Comparison of ENCODE assay signal across 14 mouse cellular contexts in the genomic region with DNA sequence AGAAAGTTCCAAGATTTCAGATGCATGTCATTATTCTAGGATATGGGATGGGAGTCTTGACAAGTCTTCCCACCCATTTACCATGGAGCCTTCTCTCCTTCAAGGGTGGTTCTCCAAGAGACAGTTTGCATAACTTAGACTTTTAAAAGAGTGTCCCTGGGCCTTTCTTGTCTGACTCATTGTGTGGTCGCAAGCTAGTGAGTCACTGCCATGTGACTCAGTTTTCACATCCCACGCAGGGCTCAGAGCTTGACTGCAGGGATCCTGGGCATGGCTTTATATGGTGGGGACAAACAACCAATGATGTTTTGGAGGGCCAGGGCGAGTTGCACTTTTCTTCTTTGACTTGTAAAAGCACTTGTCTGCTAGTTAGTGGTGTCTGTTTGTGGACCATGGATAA. TPM values are rescaled to one million over a fixed set of nuclear protein-coding genes. Genes with fewer than 3 reads are reported as not detected.
A peak's percentile ranks its signal among the peaks of the same experiment; 100 is the strongest.
DNase-seq lines count a peak whose midpoint lies in the region; ATAC-seq lines count a peak whose summit lies in the region.
"Had no signal": no experiment of that assay in that cellular context is flagged by ENCODE, and none has a peak within 500 bp of the region (broad histone marks: within the 10 kb centered on the region; RNA-seq: fewer than 3 reads in every experiment).

No protein-coding gene starts in this region.

- whole genome bisulfite sequencing in forebrain, embryonic 12.5 days: 82% methylated on average over 3 of the region's 3 CpGs

- H3K4me2 ChIP-seq in forebrain, embryonic 12.5 days: no peak overlapping the region
- H3K4me2 ChIP-seq: liver, embryonic 15.5 days had no signal

- peak; percentile 12 for DNase-seq in ovary, adult 18-20 months (ENCODE audit: low spot score)
- DNase-seq in ovary, postnatal 36 days (ENCODE audit: low spot score): no peak
- peak; percentile 19 for DNase-seq in ES-CJ7 (ENCODE audit: low read depth, low spot score)
- peak; percentile 48 for DNase-seq in adrenal gland, adult 8-10 months
- DNase-seq in left cerebral cortex, postnatal 36 days (ENCODE audit: low spot score in 2 of 2): peak; percentile 36 to 55
- DNase-seq in thymus, postnatal 4 days: no peak
- DNase-seq: kidney, adult 18-20 months; spleen, adult 18-20 months; thymus, postnatal 36 days had no signal

- H3K4me3 ChIP-seq in forebrain, embryonic 12.5 days (replicated peaks): no peak overlapping the region
- H3K4me3 ChIP-seq: liver, embryonic 15.5 days had no signal

- H3K27ac ChIP-seq in forebrain, embryonic 12.5 days: no peak overlapping the region
- H3K27ac ChIP-seq: liver, embryonic 15.5 days had no signal

- H3K9me3 ChIP-seq in forebrain, embryonic 12.5 days: no peaks in the 10 kb centered on the region
- H3K9me3 ChIP-seq: liver, embryonic 15.5 days had no signal

- H3K36me3 ChIP-seq in forebrain, embryonic 12.5 days (replicated peaks): no peaks in the 10 kb centered on the region
- H3K36me3 ChIP-seq: liver, embryonic 15.5 days had no signal

- H3K27me3 ChIP-seq in forebrain, embryonic 12.5 days: no peaks in the 10 kb centered on the region
- H3K27me3 ChIP-seq: liver, embryonic 15.5 days had no signal

- ATAC-seq in forebrain, embryonic 12.5 days (ENCODE audit: low FRiP score): no peak
- ATAC-seq: activated CD4-positive, CD25-positive, alpha-beta regulatory T cell, adult 4 months; forebrain, embryonic 16.5 days had no signal

- intact Hi-C loops in left cerebral cortex, postnatal 36 days (cut with DNase I): no loop called here

- H3K9ac ChIP-seq in forebrain, embryonic 12.5 days: no peak overlapping the region
- H3K9ac ChIP-seq: liver, embryonic 15.5 days had no signal

- H3K4me1 ChIP-seq in forebrain, embryonic 12.5 days: peaks cover 5% of the 10 kb centered on the region
- H3K4me1 ChIP-seq: liver, embryonic 15.5 days had no signal

RNA-seq across cellular contexts. Expression of gene Prss23, which starts 34.0 kb away (rescaled TPM):
- 10 to 100 TPM; 13.8 to 22.0 (median 17.5) TPM for total RNA-seq in adrenal gland, adult 8-10 months (2022)
- 10 to 100 TPM; 19.0 to 19.3 TPM for total RNA-seq in left cerebral cortex, postnatal 36 days (2021)
- 21.3 and 22.3 TPM in 2 replicates for polyA plus RNA-seq in forebrain, embryonic 12.5 days (2016; fragmentation: Nextera tagmentation; extraction: Ambion mirVana)
- total RNA-seq: common myeloid progenitor, adult 5-6 weeks had no signal
- polyA plus RNA-seq: activated CD4-positive, CD25-positive, alpha-beta regulatory T cell, adult 4 months had no signal

Comparison
In these comparisons a context has a peak if more than half of its experiments do, and no peak if none do; other contexts are left out.
1. DNase-seq: peak in ovary, adult 18-20 months (single experiment), ES-CJ7 (single experiment), adrenal gland, adult 8-10 months (single experiment) and left cerebral cortex, postnatal 36 days (2 of 2); none in ovary, postnatal 36 days (single experiment) and thymus, postnatal 4 days (single experiment).